Mouse (Mus musculus) large intestine, adult 2 months (tissue): ENCODE results near the gene Coil. TPM values are rescaled to one million over a fixed set of nuclear protein-coding genes. Genes with fewer than 3 reads are reported as not detected.
"Not testable (repeated sequence)": the region's sequence is repeated elsewhere in the genome, so short reads cannot be mapped to it uniquely, and the experiment has no call there.

Experiments
- DNase-seq: peaks from one replicate; pipeline ENCODE4 v3.0.0-alpha.2; 2012; ENCODE audit warnings: low read depth, low spot score
- WGBS: fragments of 180-500 bp; shearing (Covaris S2); methylation state at CpG from one replicate; pipeline ENCODE4 v1.1.7; 2018; 5-methylcytosine and 5-hydroxymethylcytosine counted together
- polyA plus RNA-seq: library from polyadenylated mRNA; depleted of rRNA; stranded (reverse); fragments of >200 nt; gene quantifications from 2 replicates; pipeline ENCODE4 v1.2.3, GENCODE M21; 2012; rRNA removed

Coil gene
- polyA plus RNA-seq, 1 experiment, result 2.5 TPM

- WGBS, result 86% methylated on average over 6 of the region's 6 CpGs
Observed at GRCm38 (mm10) chr11:89030552-89030951, 60.5 kb downstream of the Coil start.

GRCm38 (mm10) chr11:89031189-89031588, 61.1 kb downstream of the Coil start:
- DNase-seq, result no peak
- WGBS, result 38% methylated on average over 1 of the region's 1 CpGs

More at GRCm38 (mm10) chr11:89030552-89030951, 60.5 kb downstream of the Coil start:
- DNase-seq, result no peak

DNA sequence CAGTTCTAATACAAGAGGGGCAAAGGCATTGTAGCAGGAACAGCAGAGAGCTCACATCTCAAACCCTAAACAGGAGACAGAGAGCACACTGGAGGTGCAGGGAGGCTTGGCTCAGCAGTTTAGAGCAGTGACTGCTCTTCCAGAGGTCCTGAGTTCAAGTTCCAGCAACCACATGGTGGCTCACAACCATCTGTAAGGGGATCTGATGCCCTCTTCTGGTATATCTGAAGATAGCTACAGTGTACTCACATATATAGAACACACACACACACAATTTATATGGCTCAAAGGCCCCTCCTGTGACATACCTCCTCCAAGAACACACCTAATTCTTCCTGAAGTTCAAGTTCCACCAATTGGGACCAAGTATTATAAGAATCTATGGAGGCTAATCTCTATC, 64.5 kb downstream of the Coil start:
- DNase-seq, result no peak

- no peak for DNase-seq
- 75% methylated on average over 3 of the region's 3 CpGs for WGBS
Observed at GRCm38 (mm10) chr11:89035552-89035951, 65.5 kb downstream of the Coil start.

- 82% methylated on average over 6 of the region's 6 CpGs for WGBS
- DNase-seq, result no peak
Observed at GRCm38 (mm10) chr11:89038496-89038895, 68.4 kb downstream of the Coil start.

- WGBS, result 14% methylated on average over 3 of the region's 3 CpGs
- DNase-seq, result no peak
Observed at GRCm38 (mm10) chr11:89039325-89039724, 69.3 kb downstream of the Coil start.

- WGBS, result 87% methylated on average over 6 of the region's 7 CpGs
- not testable (repeated sequence) for DNase-seq
Observed at GRCm38 (mm10) chr11:89041073-89041472, 71.0 kb downstream of the Coil start.

Other genes starting within 250 kb of the Coil start
- 40.5 and 51.9 TPM in 2 replicates for gene Akap1, start 105.7 kb upstream of the Coil start, polyA plus RNA-seq
- 46.2 and 56.2 TPM in 2 replicates for gene Scpep1, start 14.8 kb upstream of the Coil start, polyA plus RNA-seq
- 0.69 and 0.99 TPM in 2 replicates for gene Elobl, start 3.3 kb upstream of the Coil start, polyA plus RNA-seq
- 21.9 and 53.6 TPM in 2 replicates for gene Trim25, start 29.1 kb downstream of the Coil start, polyA plus RNA-seq
- gene Dgke, start 96.6 kb downstream of the Coil start, polyA plus RNA-seq, result 1.1 and 2.5 TPM in 2 replicates
- gene Gm525, start 103.6 kb downstream of the Coil start, polyA plus RNA-seq, result 0.60 and 0.61 TPM in 2 replicates